Mouse (Mus musculus) limb, embryonic 11.5 days (tissue): ENCODE measurements around the gene Tead1. TPM values are rescaled to one million over a fixed set of nuclear protein-coding genes. Genes with fewer than 3 reads are reported as not detected.

Experiments
- ATAC-seq: fragments of 200-750 bp; cut with Nextera tagmentation; 2 replicates; pipeline ENCODE4 v1.8.0; 2017; ENCODE audit warnings: low read depth; ENCODE audit not compliant: insufficient number of reproducible peaks, low FRiP score, low TSS enrichment
- DNase-seq: peaks from one replicate; pipeline ENCODE4 v3.0.0-alpha.2; 2015; ENCODE audit warnings: low spot score
- H3K27ac ChIP-seq: fragments of 300-500 bp; sonication (generic); replicated peaks from 2 replicates; pipeline ENCODE4 v1.5.1; 2014; ENCODE audit warnings: low read depth, mild to moderate bottlenecking, low read length
- H3K27me3 ChIP-seq: fragments of 300-500 bp; sonication (generic); 2 replicates; pipeline ENCODE4 v1.6.1; 2014; ENCODE audit warnings: mild to moderate bottlenecking, low read length, mixed read lengths; ENCODE audit not compliant: control insufficient read depth, insufficient read depth
- H3K36me3 ChIP-seq: fragments of 300-500 bp; sonication (generic); 2 replicates; pipeline ENCODE4 v1.6.1; 2014; ENCODE audit warnings: mild to moderate bottlenecking, low read length, moderate library complexity, mixed read lengths; ENCODE audit not compliant: control insufficient read depth, insufficient read depth
- H3K4me1 ChIP-seq: fragments of 300-500 bp; sonication (generic); 2 replicates; pipeline ENCODE4 v1.6.1; 2014; ENCODE audit warnings: low read length, mixed read lengths; ENCODE audit not compliant: control insufficient read depth, insufficient read depth
- H3K4me2 ChIP-seq: fragments of 300-500 bp; sonication (generic); 2 replicates; pipeline ENCODE4 v1.6.1; 2014; ENCODE audit warnings: low read depth, mild to moderate bottlenecking, moderate library complexity; ENCODE audit not compliant: severe bottlenecking
- H3K4me3 ChIP-seq: fragments of 300-500 bp; sonication (generic); 2 replicates; pipeline ENCODE4 v1.5.1; 2014; ENCODE audit warnings: low read depth, low read length
- H3K9ac ChIP-seq: fragments of 300-500 bp; sonication (generic); 2 replicates; pipeline ENCODE4 v1.6.1; 2014; ENCODE audit warnings: mild to moderate bottlenecking, low read length
- H3K9me3 ChIP-seq: fragments of 300-500 bp; sonication (generic); 2 replicates; pipeline ENCODE4 v1.6.1; 2016; ENCODE audit warnings: low read length; ENCODE audit not compliant: control insufficient read depth
- WGBS: fragments of 180-500 bp; shearing (Covaris S2); extraction: QIAGEN DNeasy Blood & Tissue Kit; methylation state at CpG from one replicate; pipeline ENCODE4 v1.1.7; 2014; 5-methylcytosine and 5-hydroxymethylcytosine counted together
- polyA plus RNA-seq: library from polyadenylated mRNA; unstranded; fragments of >200 nt; fragmentation: Nextera tagmentation; extraction: Ambion mirVana; gene quantifications from 2 replicates; pipeline ENCODE4 v1.2.1, GENCODE M21; 2014

Tead1 gene
- polyA plus RNA-seq, 1 experiment from 2014 or later, result 18.3 TPM

GRCm38 (mm10) chr7:112721859-112722258 lies 42.7 kb downstream of the Tead1 start:
- H3K27ac ChIP-seq, result no peak overlapping the region
- ATAC-seq (no peak), DNase-seq (no peak)
- no peak overlapping the region for H3K4me3 ChIP-seq
- no peak overlapping the region for H3K4me2 ChIP-seq
- 84% methylated on average over 4 of the region's 4 CpGs for WGBS
- H3K9me3 ChIP-seq, result no peaks in the 10 kb centered on the region
- H3K9ac ChIP-seq, result no peak overlapping the region
- H3K36me3 ChIP-seq, result no peaks in the 10 kb centered on the region
- no peaks in the 10 kb centered on the region for H3K27me3 ChIP-seq
- H3K4me1 ChIP-seq, result peaks cover 30% of the 10 kb centered on the region

GRCm38 (mm10) chr7:112728399-112728798 lies 49.3 kb downstream of the Tead1 start:
- H3K4me1 ChIP-seq, result peaks cover 7% of the 10 kb centered on the region
- H3K27ac ChIP-seq, result no peak overlapping the region
- H3K4me3 ChIP-seq, result no peak overlapping the region
- ATAC-seq (no peak), DNase-seq (no peak)
- no peaks in the 10 kb centered on the region for H3K27me3 ChIP-seq
- no peak overlapping the region for H3K4me2 ChIP-seq
- no peaks in the 10 kb centered on the region for H3K9me3 ChIP-seq
- no peak overlapping the region for H3K9ac ChIP-seq
- H3K36me3 ChIP-seq, result no peaks in the 10 kb centered on the region
- WGBS, result 71% methylated on average over 2 of the region's 2 CpGs

GRCm38 (mm10) chr7:112730209-112730608 lies 51.1 kb downstream of the Tead1 start:
- 44% methylated on average over 5 of the region's 5 CpGs for WGBS
- DNase-seq (no peak), ATAC-seq (no peak)
- Histone ChIP-seq H3K27me3 (no peaks in the 10 kb centered on the region), H3K9ac (no peak overlapping the region), H3K4me2 (no peak overlapping the region), H3K36me3 (no peaks in the 10 kb centered on the region), H3K9me3 (no peaks in the 10 kb centered on the region), H3K27ac (no peak overlapping the region), H3K4me3 (no peak overlapping the region), H3K4me1 (peaks cover 7% of the 10 kb centered on the region)

- H3K36me3 ChIP-seq, result no peaks in the 10 kb centered on the region
- no peak for ATAC-seq
- H3K9ac ChIP-seq, result no peak overlapping the region
- H3K4me3 ChIP-seq, result no peak overlapping the region
- H3K27me3 ChIP-seq, result no peaks in the 10 kb centered on the region
- 81% methylated on average over 8 of the region's 8 CpGs for WGBS
- no peak overlapping the region for H3K4me2 ChIP-seq
- no peak overlapping the region for H3K27ac ChIP-seq
- DNase-seq, result no peak
- H3K4me1 ChIP-seq, result peaks cover 7% of the 10 kb centered on the region
- no peaks in the 10 kb centered on the region for H3K9me3 ChIP-seq
Observed at GRCm38 (mm10) chr7:112731584-112731983, 52.5 kb downstream of the Tead1 start.

- no peak for ATAC-seq
- no peak overlapping the region for H3K9ac ChIP-seq
- DNase-seq, result no peak
- H3K27me3 ChIP-seq, result no peaks in the 10 kb centered on the region
- H3K9me3 ChIP-seq, result no peaks in the 10 kb centered on the region
- H3K27ac ChIP-seq, result no peak overlapping the region
- no peak overlapping the region for H3K4me2 ChIP-seq
- H3K4me1 ChIP-seq, result peaks cover 42% of the 10 kb centered on the region
- no peaks in the 10 kb centered on the region for H3K36me3 ChIP-seq
- WGBS, result 69% methylated on average over 6 of the region's 6 CpGs
- no peak overlapping the region for H3K4me3 ChIP-seq
Observed at GRCm38 (mm10) chr7:112739174-112739573, 60.1 kb downstream of the Tead1 start.

- Histone ChIP-seq H3K9ac (no peak overlapping the region), H3K27me3 (no peaks in the 10 kb centered on the region), H3K27ac (peak overlapping the region; percentile 43), H3K4me2 (peak overlapping the region; percentile 20; the same call in 1 of the 2 replicates), H3K4me3 (no peak overlapping the region), H3K4me1 (peaks cover 52% of the 10 kb centered on the region), H3K9me3 (no peaks in the 10 kb centered on the region), H3K36me3 (no peaks in the 10 kb centered on the region)
- ATAC-seq (no peak), DNase-seq (peak; percentile 67)
- 18% methylated on average over 12 of the region's 12 CpGs for WGBS
Observed at GRCm38 (mm10) chr7:112741790-112742189, 62.7 kb downstream of the Tead1 start.

- Histone ChIP-seq H3K27ac (peak overlapping the region; percentile 85), H3K27me3 (no peaks in the 10 kb centered on the region), H3K9me3 (no peaks in the 10 kb centered on the region), H3K36me3 (no peaks in the 10 kb centered on the region), H3K4me2 (peak overlapping the region; percentile 29), H3K9ac (peak overlapping the region; percentile 7; the same call in 1 of the 2 replicates), H3K4me1 (peaks cover 52% of the 10 kb centered on the region), H3K4me3 (no peak overlapping the region)
- WGBS, result 5% methylated on average over 7 of the region's 7 CpGs
- ATAC-seq (no peak), DNase-seq (peak; percentile 49)
Observed at GRCm38 (mm10) chr7:112743063-112743462, 63.9 kb downstream of the Tead1 start.

GRCm38 (mm10) chr7:112743621-112744395 lies 64.7 kb downstream of the Tead1 start:
- H3K4me2 ChIP-seq, result peak overlapping the region; percentile 29
- H3K27me3 ChIP-seq, result no peaks in the 10 kb centered on the region
- H3K9ac ChIP-seq, result no peak overlapping the region
- no peak overlapping the region for H3K4me3 ChIP-seq
- peak overlapping the region; percentile 85 for H3K27ac ChIP-seq
- no peaks in the 10 kb centered on the region for H3K9me3 ChIP-seq
- peak; percentile 93 for ATAC-seq
- DNase-seq, result peak; percentile 89
- under 1% methylated on average over 11 of the region's 11 CpGs for WGBS
- H3K36me3 ChIP-seq, result no peaks in the 10 kb centered on the region
- peaks cover 52% of the 10 kb centered on the region for H3K4me1 ChIP-seq
